Mouse (Mus musculus) ES-Bruce4 (cell line): ENCODE results near the gene Disp1. TPM values are rescaled to one million over a fixed set of nuclear protein-coding genes. Genes with fewer than 3 reads are reported as not detected.

Source experiments
- H3K27ac ChIP-seq: 2 replicates; pipeline ENCODE4 v1.5.1; 2012; ENCODE audit warnings: low read length, inconsistent platforms; ENCODE audit not compliant: insufficient read depth
- H3K27me3 ChIP-seq: 2 replicates; pipeline ENCODE4 v1.6.1; 2012; ENCODE audit warnings: mild to moderate bottlenecking, low read length, inconsistent platforms; ENCODE audit not compliant: control insufficient read depth, poor library complexity, insufficient read depth, severe bottlenecking
- H3K36me3 ChIP-seq: 2 replicates; pipeline ENCODE4 v1.6.1; 2012; ENCODE audit warnings: inconsistent platforms, mild to moderate bottlenecking, low read length, moderate library complexity; ENCODE audit not compliant: control insufficient read depth, poor library complexity, insufficient read depth, severe bottlenecking
- H3K4me1 ChIP-seq: one replicate; pipeline ENCODE4 v1.8.1; 2011; ENCODE audit warnings: low read length; ENCODE audit not compliant: control insufficient read depth, insufficient read depth
- H3K4me3 ChIP-seq: 2 replicates; pipeline ENCODE4 v1.5.1; 2011; ENCODE audit warnings: low read depth, mild to moderate bottlenecking, low read length
- H3K9ac ChIP-seq: 2 replicates; pipeline ENCODE4 v1.6.1; 2012; ENCODE audit warnings: low read depth, mild to moderate bottlenecking, inconsistent platforms; ENCODE audit not compliant: poor library complexity, severe bottlenecking
- H3K9me3 ChIP-seq: replicated peaks from 2 replicates; pipeline ENCODE4 v1.6.1; 2012; ENCODE audit warnings: mild to moderate bottlenecking, low read length, inconsistent platforms; ENCODE audit not compliant: control insufficient read depth, poor library complexity, insufficient read depth, severe bottlenecking
- CTCF ChIP-seq: IDR thresholded peaks from one replicate; pipeline ENCODE4 v1.8.1; 2011; ENCODE audit warnings: low read depth, low read length
- EP300 ChIP-seq: IDR thresholded peaks from 2 replicates; pipeline ENCODE4 v1.6.1; 2011; ENCODE audit warnings: low read depth, low read length; ENCODE audit not compliant: insufficient read depth
- POLR2A ChIP-seq: IDR thresholded peaks from one replicate; pipeline ENCODE4 v1.8.1; 2011; ENCODE audit warnings: low read length; ENCODE audit not compliant: insufficient read depth
- polyA plus RNA-seq: library from polyadenylated mRNA; stranded (reverse); fragments of >200 nt; gene quantifications from 2 replicates; pipeline ENCODE4 v1.2.4, GENCODE M21; 2011; ENCODE audit warnings: low read depth; ENCODE audit not compliant: missing spikeins, insufficient read depth, insufficient read length

Gene Disp1
- polyA plus RNA-seq, 1 experiment, result 9.5 TPM

DNA sequence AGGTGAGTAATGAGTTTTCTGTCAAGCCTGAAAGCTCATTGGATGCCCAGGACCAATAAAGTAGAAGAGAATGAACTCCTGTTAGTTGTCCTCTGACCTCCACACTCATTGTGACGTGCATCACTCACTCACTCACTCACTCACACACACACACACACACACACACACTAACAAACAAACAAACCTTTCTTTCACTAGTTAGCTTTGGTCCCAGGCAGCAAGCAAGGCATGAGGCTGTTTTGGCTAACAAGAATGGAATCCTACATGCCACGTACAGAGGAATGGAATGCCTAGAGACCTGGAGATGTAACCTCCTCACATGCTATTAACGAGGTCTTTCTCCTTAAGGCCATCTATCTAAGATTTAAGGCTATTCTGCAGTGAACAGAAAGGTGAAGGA is 97.6 kb downstream of the Disp1 start:
- H3K27me3 ChIP-seq, result no peaks in the 10 kb centered on the region
- H3K27ac ChIP-seq, result no peak overlapping the region
- no peaks in the 10 kb centered on the region for H3K36me3 ChIP-seq
- TF ChIP-seq CTCF (no peak), EP300 (no peak), POLR2A (no peak)
- no peaks in the 10 kb centered on the region for H3K4me1 ChIP-seq
- H3K9ac ChIP-seq, result no peak overlapping the region
- no peak overlapping the region for H3K4me3 ChIP-seq
- no peaks in the 10 kb centered on the region for H3K9me3 ChIP-seq

DNA sequence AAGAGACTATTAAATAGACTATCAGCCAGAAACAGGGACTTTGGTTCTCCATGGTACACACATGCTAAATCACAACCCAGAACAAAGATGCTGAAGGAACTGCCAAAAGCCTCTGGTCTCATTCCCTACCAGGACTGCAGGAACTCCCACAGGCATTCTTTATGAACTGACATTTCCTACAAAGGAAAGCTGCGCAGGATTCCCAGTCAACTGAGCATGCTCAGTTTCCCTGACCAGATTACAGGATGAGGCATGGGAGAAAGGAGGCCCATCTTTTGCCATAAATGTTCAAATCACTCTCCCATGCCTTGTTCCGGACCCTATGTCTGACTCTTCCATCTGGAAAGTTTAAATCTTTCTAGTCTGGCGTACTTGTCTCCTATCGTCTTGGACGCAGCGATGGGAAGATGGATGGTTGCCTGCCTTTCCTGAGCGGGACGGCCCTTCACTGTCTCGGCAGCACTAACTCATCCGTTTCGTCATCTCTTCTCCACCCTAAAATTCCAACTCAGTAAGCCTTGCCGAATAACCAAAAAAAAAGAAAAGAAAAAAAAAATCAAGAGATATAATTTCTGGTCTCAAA is 100.9 kb downstream of the Disp1 start:
- H3K4me3 ChIP-seq, result no peak overlapping the region
- H3K9ac ChIP-seq, result no peak overlapping the region
- no peak overlapping the region for H3K27ac ChIP-seq
- H3K36me3 ChIP-seq, result no peaks in the 10 kb centered on the region
- no peaks in the 10 kb centered on the region for H3K9me3 ChIP-seq
- no peak for TF ChIP-seq POLR2A
- TF ChIP-seq CTCF, result no peak
- no peak for TF ChIP-seq EP300
- H3K4me1 ChIP-seq, result no peaks in the 10 kb centered on the region
- no peaks in the 10 kb centered on the region for H3K27me3 ChIP-seq

DNA sequence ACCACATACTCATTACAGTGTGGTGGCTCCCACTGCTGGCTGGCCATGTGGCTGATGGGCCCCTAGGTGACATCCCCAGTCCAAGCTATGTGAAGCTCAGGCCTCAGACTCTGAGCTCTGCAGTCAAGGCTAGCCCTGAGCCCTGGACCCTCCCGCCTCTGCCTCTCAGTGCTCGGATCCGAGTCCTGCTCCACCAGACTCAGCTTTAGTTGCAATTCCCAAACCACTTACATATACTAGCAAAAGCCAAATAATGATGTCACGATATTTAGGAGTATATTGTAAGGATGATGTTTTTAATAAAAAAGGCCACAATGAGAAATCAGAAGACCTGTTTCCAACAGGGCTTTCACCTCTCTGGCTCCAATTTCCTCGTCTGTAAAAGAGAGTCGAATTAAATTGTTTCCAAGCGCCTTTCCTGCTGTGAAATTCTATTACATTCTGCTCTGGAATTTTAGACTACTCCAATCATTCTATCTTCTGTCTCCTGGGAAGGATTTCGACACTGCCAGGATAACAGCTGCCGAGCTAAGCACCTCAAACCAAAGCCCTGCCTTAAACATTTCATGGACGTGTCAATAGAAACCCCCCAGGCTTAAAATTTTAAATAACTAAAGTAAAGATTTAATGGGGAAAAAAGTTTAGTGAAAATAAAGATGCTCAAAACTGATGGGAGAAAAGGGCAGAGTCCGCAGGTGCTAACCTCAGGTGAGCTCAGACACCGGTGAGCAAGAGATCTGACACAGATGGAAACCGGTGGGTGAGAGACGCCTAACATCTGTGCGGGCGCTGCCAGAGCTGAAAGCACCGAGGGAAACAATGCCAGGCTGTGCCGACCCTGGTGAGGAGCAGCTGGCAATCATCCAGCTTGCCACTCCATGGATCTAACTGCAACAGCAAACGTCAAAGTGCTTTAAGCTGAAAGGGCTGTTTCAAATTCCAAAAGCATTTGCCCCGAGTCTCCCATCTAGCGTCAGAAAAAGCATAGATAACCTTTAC is 103.2 kb downstream of the Disp1 start:
- no peak overlapping the region for H3K4me3 ChIP-seq
- H3K9ac ChIP-seq, result no peak overlapping the region
- TF ChIP-seq EP300, result no peak
- no peak for TF ChIP-seq CTCF
- TF ChIP-seq POLR2A, result no peak
- H3K27me3 ChIP-seq, result no peaks in the 10 kb centered on the region
- H3K27ac ChIP-seq, result no peak overlapping the region
- no peaks in the 10 kb centered on the region for H3K9me3 ChIP-seq
- no peaks in the 10 kb centered on the region for H3K4me1 ChIP-seq
- H3K36me3 ChIP-seq, result no peaks in the 10 kb centered on the region

DNA sequence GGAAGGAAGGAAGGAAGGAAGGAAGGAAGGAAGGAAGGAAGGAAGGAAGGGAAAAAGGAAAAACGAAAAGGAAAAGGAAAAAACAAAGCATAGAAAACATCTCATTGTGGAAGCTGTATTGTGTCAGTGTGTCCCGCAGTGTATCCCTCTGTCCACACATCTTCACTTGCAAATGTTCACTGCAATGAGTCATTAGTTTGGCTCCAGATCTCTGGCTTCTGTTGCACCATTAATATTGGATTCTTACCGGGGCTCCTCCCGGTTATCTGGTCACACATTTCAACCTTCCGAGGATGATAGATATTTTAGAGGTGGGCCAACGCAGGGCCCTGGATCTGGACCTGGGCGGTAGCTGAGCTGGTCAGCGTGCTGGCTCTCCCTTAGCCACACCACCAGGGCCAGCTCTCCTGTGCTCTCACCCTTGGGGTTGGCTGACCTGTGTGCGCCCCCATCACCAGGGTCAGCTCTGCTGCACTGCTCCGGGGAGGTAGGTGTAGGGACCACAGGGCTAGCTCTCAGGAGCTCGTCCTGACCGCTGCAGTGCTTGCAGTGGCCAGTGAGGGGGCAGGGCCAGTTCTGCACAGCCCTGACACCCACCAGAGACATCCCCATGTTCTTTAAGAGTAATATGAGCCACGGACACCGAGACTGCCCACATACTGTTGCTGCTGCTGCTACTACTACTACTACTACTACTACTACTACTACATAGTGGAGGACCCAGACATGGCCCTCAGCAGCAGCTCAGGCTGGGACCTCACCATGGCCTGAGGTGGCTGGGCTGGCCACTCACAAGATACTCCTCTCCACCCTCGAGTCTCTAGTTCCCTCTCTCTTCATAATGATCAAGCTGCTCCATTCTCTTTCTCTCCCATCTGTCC is 104.1 kb downstream of the Disp1 start:
- Histone ChIP-seq H3K9me3 (no peaks in the 10 kb centered on the region), H3K4me3 (no peak overlapping the region), H3K27me3 (no peaks in the 10 kb centered on the region), H3K36me3 (no peaks in the 10 kb centered on the region), H3K9ac (no peak overlapping the region), H3K27ac (no peak overlapping the region), H3K4me1 (no peaks in the 10 kb centered on the region)
- no peak for TF ChIP-seq CTCF
- no peak for TF ChIP-seq EP300
- no peak for TF ChIP-seq POLR2A

DNA sequence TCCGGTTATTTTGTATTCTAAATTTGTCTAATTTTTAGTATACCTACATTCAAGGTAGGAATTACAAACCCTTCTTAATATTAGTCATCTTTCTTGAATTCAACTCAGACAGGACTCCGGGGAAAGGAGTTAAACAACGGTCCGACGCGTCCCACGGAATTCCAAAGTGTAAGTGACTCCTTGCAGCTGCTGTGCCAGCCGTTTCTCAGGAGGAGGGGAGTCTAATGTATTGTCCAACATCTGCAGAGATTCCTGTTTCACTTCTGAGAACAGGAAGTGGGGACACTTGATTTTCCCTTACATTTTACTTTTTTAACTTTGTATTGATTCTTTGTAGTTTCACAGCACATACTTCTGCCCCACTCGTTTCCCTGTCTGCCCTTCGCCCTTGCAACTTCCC is 104.9 kb downstream of the Disp1 start:
- Histone ChIP-seq H3K4me1 (no peaks in the 10 kb centered on the region), H3K9ac (no peak overlapping the region), H3K9me3 (no peaks in the 10 kb centered on the region), H3K36me3 (no peaks in the 10 kb centered on the region), H3K27me3 (no peaks in the 10 kb centered on the region), H3K27ac (no peak overlapping the region), H3K4me3 (no peak overlapping the region)
- TF ChIP-seq POLR2A (no peak), EP300 (no peak), CTCF (no peak)
